Mouse (Mus musculus): Measurements from ENCODE around the gene Cuedc1.

DNA sequence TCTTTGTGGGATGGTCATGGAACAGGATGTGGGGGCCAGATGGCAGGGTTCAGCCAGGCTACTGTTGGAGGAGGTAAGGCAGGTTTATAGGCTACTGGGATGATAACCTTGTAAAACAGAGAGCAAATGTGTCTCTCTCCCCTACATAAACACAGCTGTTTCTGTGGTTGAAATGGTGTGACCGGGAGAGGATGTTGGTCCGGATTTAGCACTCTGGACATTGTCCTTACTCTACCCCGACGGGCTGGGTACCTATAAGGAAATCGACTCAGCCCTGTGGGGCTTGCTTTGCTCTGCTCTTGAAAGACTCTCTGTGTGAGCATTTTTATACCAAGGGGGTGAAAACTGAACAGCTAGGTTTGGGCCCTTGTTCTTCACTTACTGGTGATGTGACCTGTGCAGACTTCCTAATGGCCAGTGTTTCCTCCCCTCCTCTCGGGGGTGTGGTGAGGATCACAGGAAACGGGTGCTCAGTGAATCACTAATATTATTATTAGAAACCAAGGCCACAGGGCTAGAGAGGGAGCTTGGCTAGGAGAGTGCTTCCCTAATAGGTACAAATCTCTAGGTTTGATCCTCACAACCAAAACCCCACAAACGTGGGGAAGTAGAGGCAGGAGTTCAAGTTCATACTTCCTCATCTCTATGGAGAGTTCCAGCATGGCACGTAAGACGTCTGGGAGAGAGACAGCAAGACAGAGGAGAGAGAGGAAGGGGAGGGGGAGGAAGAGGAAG, 19.7 kb downstream of the Cuedc1 start:
- TF ChIP-seq POLR2A (IDR thresholded peaks at IDR 0.05; ENCODE audit: insufficient read depth, low read length) = no peak
- no peak for TF ChIP-seq EP300 (IDR thresholded peaks at IDR 0.05; ENCODE audit: insufficient read depth, low read depth, low read length)
- no peak for TF ChIP-seq CTCF (IDR thresholded peaks at IDR 0.05; ENCODE audit: low read depth, low read length)
